Mouse (Mus musculus): ENCODE measurements around the gene Runx2. TPM values are rescaled to one million over a fixed set of nuclear protein-coding genes. Genes with fewer than 3 reads are reported as not detected.

Gene Runx2
- polyA plus RNA-seq (2015; fragmentation: Nextera tagmentation; extraction: Ambion mirVana) = 1.3 and 3.2 TPM in 2 replicates

DNA sequence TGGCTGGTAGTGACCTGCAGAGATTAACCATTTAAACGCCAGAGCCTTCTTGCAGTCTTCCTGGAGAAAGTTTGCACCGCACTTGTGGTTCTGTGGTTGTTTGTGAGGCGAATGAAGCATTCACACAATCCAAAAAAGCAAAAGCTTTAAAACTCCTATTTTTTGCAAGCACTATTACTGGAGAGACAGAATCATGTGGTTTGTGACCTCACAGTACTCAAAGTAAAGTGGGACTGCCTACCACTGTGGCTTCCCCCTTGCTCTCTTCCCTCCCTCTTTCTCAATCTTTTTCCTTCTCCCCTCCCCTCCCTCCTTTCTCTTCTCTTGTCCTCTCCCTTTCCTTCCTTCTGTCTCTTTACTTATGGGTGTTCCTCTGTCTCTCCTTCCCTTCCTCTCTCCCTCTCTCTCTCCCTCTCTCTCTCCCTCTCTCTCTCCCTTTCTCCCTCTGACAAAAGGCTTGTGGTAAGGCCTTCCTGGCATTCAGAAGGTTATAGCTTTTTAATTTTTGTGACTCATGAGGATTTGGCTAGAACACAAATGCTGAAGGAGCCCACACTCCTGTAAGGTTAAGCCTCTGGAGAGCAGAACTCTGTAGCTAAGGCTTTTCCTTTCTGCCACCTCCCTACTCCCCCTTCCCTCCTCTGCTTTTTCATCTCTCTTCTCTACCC lies at the start of gene Runx2:
Gene Runx2, minus strand, starts transcription at position 290 of the 668 bp plus-strand sequence.
- ATAC-seq (replicated peaks; ENCODE audit: low FRiP score) = no peak
- Histone ChIP-seq H3K4me1 (0 out of 2 replicates have a peak, but pooled peaks cover 4% of the 10 kb centered on the region), H3K9ac (no peak within 1 kb of the TSS), H3K27me3 (no peaks in the 10 kb centered on the region), H3K27ac (no peak within 1 kb of the TSS), H3K4me3 (replicated peaks) (no peak within 1 kb of the TSS), H3K4me2 (no peak within 1 kb of the TSS), H3K9me3 (replicated peaks) (no peaks in the 10 kb centered on the region), H3K36me3 (no peaks in the 10 kb centered on the region)
- WGBS = 47% methylated on average over 3 of the region's 3 CpGs

DNA sequence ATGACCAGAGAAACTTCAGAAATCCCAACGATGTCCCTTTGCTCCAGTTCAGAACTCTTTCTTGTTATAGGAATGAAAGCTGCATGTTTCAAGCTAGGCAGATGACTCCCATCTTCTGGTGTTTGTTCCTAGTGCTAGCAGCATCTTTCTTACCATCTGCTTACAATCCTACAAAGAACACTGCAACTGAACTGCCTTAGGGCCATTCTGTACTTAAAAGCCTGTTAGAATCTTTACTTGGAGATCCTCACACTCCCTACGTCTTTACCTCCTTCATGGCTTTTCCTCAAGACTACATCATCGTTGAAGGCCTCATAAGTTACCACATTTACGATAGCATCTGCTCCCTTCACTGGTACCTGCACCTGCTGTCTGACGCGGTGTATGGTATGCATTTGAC lies 48.6 kb upstream of the Runx2 start:
- H3K9me3 ChIP-seq (replicated peaks) = no peaks in the 10 kb centered on the region
- ATAC-seq (replicated peaks; ENCODE audit: low FRiP score) = no peak
- no peak overlapping the region for H3K4me3 ChIP-seq (replicated peaks)
- no peaks in the 10 kb centered on the region for H3K36me3 ChIP-seq
- no peaks in the 10 kb centered on the region for H3K27me3 ChIP-seq
- no peaks in the 10 kb centered on the region for H3K4me1 ChIP-seq
- H3K27ac ChIP-seq = no peak overlapping the region
- no peak overlapping the region for H3K4me2 ChIP-seq
- no peak overlapping the region for H3K9ac ChIP-seq
- WGBS = 91% methylated on average over 6 of the region's 6 CpGs

DNA sequence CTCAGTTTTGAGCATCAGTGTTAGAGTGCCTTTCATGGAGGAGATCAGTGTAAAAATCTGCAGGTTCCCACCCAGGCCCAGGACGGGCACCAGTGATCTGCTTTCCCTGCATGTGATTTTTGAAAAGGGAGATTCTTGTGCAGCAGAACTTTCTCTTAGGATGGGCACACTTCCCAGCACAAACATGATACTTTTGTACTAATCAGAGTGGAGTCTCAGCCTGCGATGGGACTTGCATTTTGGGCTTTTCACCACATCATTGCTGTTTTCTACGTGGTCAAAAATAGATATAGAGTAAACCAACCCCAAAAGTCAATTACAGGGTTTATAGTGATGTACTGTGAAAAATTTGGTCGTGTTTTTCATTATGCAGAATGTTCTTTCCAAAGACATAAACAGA lies 27.6 kb upstream of the Runx2 start:
- 84% methylated on average over 4 of the region's 4 CpGs for WGBS
- no peaks in the 10 kb centered on the region for H3K36me3 ChIP-seq
- no peak overlapping the region for H3K27ac ChIP-seq
- no peaks in the 10 kb centered on the region for H3K4me1 ChIP-seq
- no peak overlapping the region for H3K4me3 ChIP-seq (replicated peaks)
- no peak overlapping the region for H3K4me2 ChIP-seq
- no peak for ATAC-seq (replicated peaks; ENCODE audit: low FRiP score)
- no peaks in the 10 kb centered on the region for H3K9me3 ChIP-seq (replicated peaks)
- no peaks in the 10 kb centered on the region for H3K27me3 ChIP-seq
- no peak overlapping the region for H3K9ac ChIP-seq

DNA sequence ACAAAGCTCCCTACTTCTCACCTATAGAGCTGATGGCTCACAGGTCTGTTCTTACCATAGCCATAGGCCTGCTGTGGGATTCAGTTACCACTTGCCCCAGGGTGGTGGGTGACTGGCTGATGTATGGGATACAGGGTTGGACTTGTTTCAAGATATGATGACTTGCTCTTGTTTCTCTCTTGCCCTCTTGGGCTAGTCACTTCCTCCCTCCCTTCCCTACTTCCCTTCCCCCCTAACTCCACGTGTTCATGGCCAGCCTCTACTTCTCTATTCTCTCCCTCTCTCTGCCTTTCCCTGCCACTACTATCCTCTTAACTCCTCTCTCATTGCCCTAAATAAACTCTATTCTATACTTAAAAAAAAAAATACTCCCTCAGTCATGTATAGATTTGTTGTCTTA lies 16.6 kb upstream of the Runx2 start:
- Histone ChIP-seq H3K4me2 (no peak overlapping the region), H3K27me3 (no peaks in the 10 kb centered on the region), H3K36me3 (no peaks in the 10 kb centered on the region), H3K9me3 (replicated peaks) (no peaks in the 10 kb centered on the region), H3K9ac (no peak overlapping the region), H3K27ac (no peak overlapping the region), H3K4me1 (no peaks in the 10 kb centered on the region), H3K4me3 (replicated peaks) (no peak overlapping the region)
- WGBS = 73% methylated on average over 1 of the region's 1 CpGs
- ATAC-seq (replicated peaks; ENCODE audit: low FRiP score) = no peak

DNA sequence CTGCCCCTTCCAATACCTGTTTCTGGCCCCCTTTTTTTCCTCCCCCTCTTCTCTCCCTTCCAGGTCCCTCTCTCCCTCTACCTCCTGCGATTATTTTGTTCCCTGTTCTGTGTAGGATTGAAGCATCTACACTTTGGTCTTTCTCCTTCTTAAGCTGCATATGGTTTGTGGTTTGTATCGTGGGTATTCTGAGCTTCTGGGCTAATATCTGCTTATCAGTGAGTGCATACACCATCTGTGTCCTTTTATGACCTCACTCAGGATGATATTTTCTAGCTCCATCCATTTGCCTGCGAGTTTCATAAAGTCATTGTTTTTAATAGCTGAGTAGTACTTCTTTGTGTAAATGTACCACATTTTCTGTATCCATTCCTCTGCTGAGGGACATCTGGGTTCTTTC lies 15.0 kb upstream of the Runx2 start:
- no peak overlapping the region for H3K4me3 ChIP-seq (replicated peaks)
- no peak overlapping the region for H3K9ac ChIP-seq
- 93% methylated on average over 3 of the region's 3 CpGs for WGBS

DNA sequence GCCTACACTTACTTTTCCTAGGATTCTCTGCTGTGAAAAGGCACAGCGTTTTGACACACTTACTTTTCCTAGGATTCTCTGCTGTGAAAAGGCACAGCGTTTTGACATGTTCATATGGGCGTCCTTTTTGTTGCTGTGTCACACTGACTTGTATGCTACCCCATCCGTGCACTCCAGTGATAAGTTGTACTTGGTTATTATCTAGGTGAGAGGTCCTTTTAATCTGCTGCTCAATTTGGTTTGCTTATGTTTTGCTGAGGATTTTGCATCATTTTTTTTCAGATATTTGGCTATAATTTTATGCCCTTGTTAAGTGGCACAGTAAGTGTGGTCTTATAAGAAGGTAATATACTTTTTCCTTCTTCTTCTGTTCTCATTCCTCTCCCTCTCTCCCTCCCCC lies 13.4 kb upstream of the Runx2 start:
- H3K4me1 ChIP-seq = no peaks in the 10 kb centered on the region
- 83% methylated on average over 4 of the region's 4 CpGs for whole genome bisulfite sequencing

More for the DNA sequence above, 15.0 kb upstream of the Runx2 start:
- no peak overlapping the region for H3K4me2 ChIP-seq
- no peaks in the 10 kb centered on the region for H3K36me3 ChIP-seq
- no peak overlapping the region for H3K27ac ChIP-seq
- H3K27me3 ChIP-seq = no peaks in the 10 kb centered on the region
- ATAC-seq (replicated peaks; ENCODE audit: low FRiP score) = no peak
- no peaks in the 10 kb centered on the region for H3K9me3 ChIP-seq (replicated peaks)
- H3K4me1 ChIP-seq = no peaks in the 10 kb centered on the region

GRCm38 (mm10) chr17:44827124-44827523 lies 12.5 kb upstream of the Runx2 start:
- WGBS = 67% methylated on average over 3 of the region's 3 CpGs
- no peaks in the 10 kb centered on the region for H3K4me1 ChIP-seq
- H3K4me3 ChIP-seq (replicated peaks) = no peak overlapping the region
- H3K27me3 ChIP-seq = no peaks in the 10 kb centered on the region
- no peak overlapping the region for H3K9ac ChIP-seq
- no peak overlapping the region for H3K4me2 ChIP-seq
- no peaks in the 10 kb centered on the region for H3K36me3 ChIP-seq
- H3K9me3 ChIP-seq (replicated peaks) = no peaks in the 10 kb centered on the region
- ATAC-seq (replicated peaks; ENCODE audit: low FRiP score) = no peak
- H3K27ac ChIP-seq = no peak overlapping the region

More for the DNA sequence above, 13.4 kb upstream of the Runx2 start:
- H3K4me3 ChIP-seq (replicated peaks) = no peak overlapping the region
- no peak for ATAC-seq (replicated peaks; ENCODE audit: low FRiP score)
- H3K9ac ChIP-seq = no peak overlapping the region
- H3K9me3 ChIP-seq (replicated peaks) = no peaks in the 10 kb centered on the region
- no peaks in the 10 kb centered on the region for H3K27me3 ChIP-seq
- H3K27ac ChIP-seq = no peak overlapping the region
- no peak overlapping the region for H3K4me2 ChIP-seq
- no peaks in the 10 kb centered on the region for H3K36me3 ChIP-seq

GRCm38 (mm10) chr17:44821940-44822339 lies 7.3 kb upstream of the Runx2 start:
- H3K9me3 ChIP-seq (replicated peaks) = no peaks in the 10 kb centered on the region
- no peak overlapping the region for H3K4me3 ChIP-seq (replicated peaks)
- no peaks in the 10 kb centered on the region for H3K36me3 ChIP-seq
- H3K27me3 ChIP-seq = no peaks in the 10 kb centered on the region
- ATAC-seq (replicated peaks; ENCODE audit: low FRiP score) = no peak
- 92% methylated on average over 5 of the region's 5 CpGs for WGBS
- H3K4me2 ChIP-seq = no peak overlapping the region
- H3K9ac ChIP-seq = no peak overlapping the region
- H3K27ac ChIP-seq = no peak overlapping the region
- H3K4me1 ChIP-seq = no peaks in the 10 kb centered on the region

DNA sequence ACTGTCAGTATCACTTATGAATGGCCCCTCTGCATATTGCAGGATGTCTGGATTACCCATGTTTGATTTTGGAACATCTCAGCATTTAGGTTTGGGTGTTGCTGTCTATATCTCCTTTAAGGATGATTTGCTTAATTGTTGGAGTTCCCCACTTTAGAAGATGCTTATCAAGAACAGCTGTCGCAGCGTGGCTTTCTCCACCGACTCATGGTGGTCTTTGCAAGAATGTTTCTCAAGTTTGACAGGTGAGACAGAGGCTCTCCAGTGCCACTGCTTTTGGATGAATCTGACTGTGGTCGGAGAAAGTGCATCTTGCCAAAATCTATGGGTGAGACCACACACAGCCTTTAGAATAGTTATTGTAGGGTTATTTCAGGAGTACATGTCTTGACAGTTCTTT lies 5.2 kb upstream of the Runx2 start:
- ATAC-seq (replicated peaks; ENCODE audit: low FRiP score) = no peak
- Histone ChIP-seq H3K27ac (no peak overlapping the region), H3K9me3 (replicated peaks) (no peaks in the 10 kb centered on the region), H3K4me1 (0 out of 2 replicates have a peak, but pooled peaks cover 4% of the 10 kb centered on the region), H3K36me3 (no peaks in the 10 kb centered on the region), H3K9ac (no peak overlapping the region), H3K27me3 (no peaks in the 10 kb centered on the region), H3K4me2 (no peak overlapping the region), H3K4me3 (replicated peaks) (no peak overlapping the region)
- WGBS = 84% methylated on average over 4 of the region's 4 CpGs

GRCm38 (mm10) chr17:44818825-44819224 lies 4.2 kb upstream of the Runx2 start:
- H3K9ac ChIP-seq = no peak overlapping the region
- no peaks in the 10 kb centered on the region for H3K27me3 ChIP-seq
- WGBS = 89% methylated on average over 2 of the region's 2 CpGs
- no peak overlapping the region for H3K4me3 ChIP-seq (replicated peaks)
- H3K4me1 ChIP-seq = 0 out of 2 replicates have a peak, but pooled peaks cover 4% of the 10 kb centered on the region
- no peaks in the 10 kb centered on the region for H3K36me3 ChIP-seq
- no peak for ATAC-seq (replicated peaks; ENCODE audit: low FRiP score)
- H3K9me3 ChIP-seq (replicated peaks) = no peaks in the 10 kb centered on the region
- no peak overlapping the region for H3K27ac ChIP-seq
- no peak overlapping the region for H3K4me2 ChIP-seq

DNA sequence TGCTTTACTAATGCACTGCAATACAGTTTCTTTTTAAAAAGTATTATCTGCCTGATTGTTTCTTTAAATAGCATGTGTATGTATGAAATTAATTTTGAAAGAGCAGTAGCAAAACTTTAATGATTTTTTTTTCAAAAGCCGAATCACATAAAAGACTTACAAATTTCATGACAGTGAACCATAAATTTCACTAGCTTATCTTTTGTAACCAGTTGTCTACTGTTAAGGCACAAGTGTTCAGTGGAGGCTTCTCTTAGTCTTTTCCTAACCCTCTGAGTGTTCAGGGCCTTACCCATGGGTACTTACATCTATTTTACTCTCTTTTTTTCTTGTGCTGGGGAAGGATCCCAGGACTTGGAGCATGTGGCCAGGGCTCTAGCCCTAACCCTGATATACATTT lies 7.6 kb downstream of the Runx2 start:
- no peak overlapping the region for H3K9ac ChIP-seq
- no peak overlapping the region for H3K4me2 ChIP-seq
- 80% methylated on average over 1 of the region's 1 CpGs for WGBS
- no peaks in the 10 kb centered on the region for H3K9me3 ChIP-seq (replicated peaks)
- H3K4me3 ChIP-seq (replicated peaks) = no peak overlapping the region
- no peak overlapping the region for H3K27ac ChIP-seq
- no peaks in the 10 kb centered on the region for H3K27me3 ChIP-seq
- H3K36me3 ChIP-seq = no peaks in the 10 kb centered on the region
- no peak for ATAC-seq (replicated peaks; ENCODE audit: low FRiP score)
- H3K4me1 ChIP-seq = no peaks in the 10 kb centered on the region

- Histone ChIP-seq H3K4me1 (no peaks in the 10 kb centered on the region), H3K4me2 (no peak overlapping the region), H3K36me3 (peaks cover 10% of the 10 kb centered on the region), H3K27ac (no peak overlapping the region), H3K4me3 (replicated peaks) (no peak overlapping the region), H3K9ac (no peak overlapping the region), H3K27me3 (no peaks in the 10 kb centered on the region), H3K9me3 (replicated peaks) (no peaks in the 10 kb centered on the region)
- no peak for ATAC-seq (replicated peaks; ENCODE audit: low FRiP score)
- WGBS = 39% methylated on average over 3 of the region's 3 CpGs
Measured at GRCm38 (mm10) chr17:44797331-44797730, 17.3 kb downstream of the Runx2 start.

All from kidney, embryonic 15.5 days (tissue).